Comparison of ENCODE assay signal across 8 mouse cellular contexts in the genomic region with DNA sequence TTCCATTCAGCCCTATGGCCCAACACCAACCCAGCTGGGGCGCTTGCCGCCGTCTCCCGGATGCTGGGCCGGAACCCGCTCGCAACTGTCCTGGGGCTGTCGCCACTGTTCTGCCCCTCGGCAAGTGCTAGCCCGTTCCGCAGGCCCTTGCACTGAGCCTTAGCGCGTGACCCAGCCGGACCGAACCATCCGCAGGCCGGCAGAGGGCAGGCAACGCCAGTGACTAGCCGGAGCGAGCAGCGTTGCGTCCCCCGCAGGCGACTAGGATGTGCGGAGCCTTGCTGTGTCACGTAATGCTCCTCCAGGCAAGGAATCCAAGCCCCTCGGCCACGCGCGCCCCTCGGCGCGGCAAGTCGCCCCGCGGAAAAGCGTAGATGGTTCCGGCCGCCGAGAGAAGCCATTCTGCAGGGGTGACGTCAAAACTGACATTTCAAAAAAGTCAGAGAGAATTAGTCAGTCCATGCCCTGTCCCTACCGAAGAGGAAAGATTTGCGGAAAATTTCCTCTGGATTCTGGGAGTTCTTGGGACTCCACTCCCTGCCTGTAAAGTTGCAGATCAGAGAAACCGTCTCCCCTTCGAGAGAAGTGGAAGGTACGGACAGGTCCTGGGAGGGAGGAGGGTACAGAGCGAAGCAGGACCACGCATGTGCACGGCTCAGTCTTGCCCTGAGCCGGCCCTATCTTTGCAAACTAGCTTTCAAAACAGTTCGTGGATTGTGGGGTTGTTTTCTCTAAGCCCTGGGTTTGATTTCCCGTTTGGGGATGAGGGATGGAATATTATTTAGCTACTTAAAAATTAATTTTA. TPM values are rescaled to one million over a fixed set of nuclear protein-coding genes. Genes with fewer than 3 reads are reported as not detected.
DNase-seq lines count a peak whose midpoint lies in the region; ATAC-seq and TF ChIP-seq lines count a peak whose summit lies in the region.

A gene (minus strand): TSS at position 347 of the 805 bp plus-strand sequence.

- peak; percentile 95 for ATAC-seq in forebrain, embryonic 12.5 days (ENCODE audit: low FRiP score)
- ATAC-seq in heart, postnatal 0 days (ENCODE audit: insufficient read depth, low read depth), result peak; percentile 91
- ATAC-seq in liver, embryonic 16.5 days (ENCODE audit: low read depth), result peak; percentile 92
- ATAC-seq in neural tube, embryonic 13.5 days (ENCODE audit: low read depth), result peak; percentile 98

- dilution Hi-C loops in CH12.LX (cut with MboI; ENCODE audit: extremely low pct_ligation_motif_present, extremely low pct_unique_long_range_greater_than_20kb, low sequenced_read_pairs), result no loop called here

- TF ChIP-seq POLR2A in CH12.LX (IDR thresholded peaks at IDR 0.05; ENCODE audit: low read depth, low read length), result peak; percentile 93
- peak; percentile 93 for TF ChIP-seq POLR2A in testis, adult 2 months (IDR thresholded peaks at IDR 0.05; ENCODE audit: control insufficient read depth, low read depth, low read length)

- TF ChIP-seq RAD21 in CH12.LX (IDR thresholded peaks at IDR 0.05; ENCODE audit: low read depth, low read length), result no peak

- no peak for TF ChIP-seq CTCF in CH12.LX (conservative IDR thresholded peaks at IDR 0.05 in 1 of 2, IDR thresholded peaks at IDR 0.05 in 1 of 2; ENCODE audit: low read depth in 2 of 2, low read length in 2 of 2)
- TF ChIP-seq CTCF in heart, postnatal 0 days (IDR thresholded peaks at IDR 0.05; ENCODE audit: low read depth), result peak; percentile 41
- no peak for TF ChIP-seq CTCF in testis, adult 2 months (IDR thresholded peaks at IDR 0.05; ENCODE audit: control insufficient read depth, insufficient read depth, insufficient replicate concordance, low read depth, low read length)

- no peak for TF ChIP-seq EP300 in CH12.LX (IDR thresholded peaks at IDR 0.05; ENCODE audit: low read length)
- peak; percentile 88 for TF ChIP-seq EP300 in heart, postnatal 0 days (IDR thresholded peaks at IDR 0.05; ENCODE audit: low read depth)

- H3K27ac ChIP-seq in CH12.LX (ENCODE audit: insufficient read depth, low read depth), result peak within 1 kb of the TSS; percentile 94
- H3K27ac ChIP-seq in forebrain, embryonic 12.5 days, result peak within 1 kb of the TSS; percentile 98
- H3K27ac ChIP-seq in heart, postnatal 0 days (ENCODE audit: low read depth), result peak within 1 kb of the TSS; percentile 98
- peak within 1 kb of the TSS; percentile 88 for H3K27ac ChIP-seq in liver, embryonic 16.5 days (ENCODE audit: low read length)
- H3K27ac ChIP-seq in neural tube, embryonic 13.5 days (replicated peaks), result peak within 1 kb of the TSS; percentile 98
- peak within 1 kb of the TSS; percentile 98 for H3K27ac ChIP-seq in testis, adult 2 months (ENCODE audit: control insufficient read depth, insufficient read depth, low read depth, low read length)

- H3K4me1 ChIP-seq in CH12.LX (ENCODE audit: control insufficient read depth in 1 of 2, insufficient read depth in 2 of 2), result peaks cover 9 to 54% of the 10 kb centered on the region in 2 experiments
- peaks cover 19% of the 10 kb centered on the region for H3K4me1 ChIP-seq in forebrain, embryonic 12.5 days
- peaks cover 12% of the 10 kb centered on the region for H3K4me1 ChIP-seq in heart, postnatal 0 days (ENCODE audit: control insufficient read depth, insufficient read depth)
- peaks cover 10% of the 10 kb centered on the region for H3K4me1 ChIP-seq in liver, embryonic 16.5 days (ENCODE audit: control insufficient read depth, low read depth, low read length)
- peaks cover 20% of the 10 kb centered on the region for H3K4me1 ChIP-seq in neural tube, embryonic 13.5 days (replicated peaks)
- peaks cover 7% of the 10 kb centered on the region for H3K4me1 ChIP-seq in testis, adult 2 months (ENCODE audit: control insufficient read depth, insufficient read depth, low read length)

- peaks cover 28 to 36% of the 10 kb centered on the region in 2 experiments for H3K36me3 ChIP-seq in CH12.LX (replicated peaks in 1 of 2; ENCODE audit: control insufficient read depth in 1 of 2, insufficient read depth in 1 of 2, low read length in 1 of 2)
- peaks cover 29% of the 10 kb centered on the region for H3K36me3 ChIP-seq in forebrain, embryonic 12.5 days (replicated peaks)
- peaks cover 31% of the 10 kb centered on the region for H3K36me3 ChIP-seq in heart, postnatal 0 days (replicated peaks; ENCODE audit: control insufficient read depth, insufficient read depth, low read length)
- peaks cover 3% of the 10 kb centered on the region; the same call in 1 of the 2 replicates for H3K36me3 ChIP-seq in liver, embryonic 16.5 days (ENCODE audit: control insufficient read depth, insufficient read depth)
- H3K36me3 ChIP-seq in neural tube, embryonic 13.5 days, result peaks cover 30% of the 10 kb centered on the region
- H3K36me3 ChIP-seq in testis, adult 2 months (ENCODE audit: control insufficient read depth, insufficient read depth, low read length), result no peaks in the 10 kb centered on the region; the same call in 1 of the 2 replicates

- H3K4me3 ChIP-seq in CH12.LX (replicated peaks in 1 of 3; ENCODE audit: low read depth in 2 of 3, low read length in 2 of 3, poor library complexity in 1 of 3), result peak within 1 kb of the TSS; percentile 67 to 96 (median 92)
- H3K4me3 ChIP-seq in forebrain, embryonic 12.5 days (replicated peaks), result peak within 1 kb of the TSS; percentile 77
- H3K4me3 ChIP-seq in heart, postnatal 0 days (ENCODE audit: low read depth, low read length), result peak within 1 kb of the TSS; percentile 77
- H3K4me3 ChIP-seq in liver, embryonic 16.5 days (ENCODE audit: low read depth, low read length), result peak within 1 kb of the TSS; percentile 72
- peak within 1 kb of the TSS; percentile 63 for H3K4me3 ChIP-seq in neural tube, embryonic 13.5 days
- H3K4me3 ChIP-seq in testis, adult 2 months (ENCODE audit: control insufficient read depth, low read depth, low read length), result peak within 1 kb of the TSS; percentile 90

- under 1% methylated on average over 52 of the region's 52 CpGs for WGBS in forebrain, embryonic 12.5 days
- WGBS in heart, postnatal 0 days, result under 1% methylated on average over 52 of the region's 52 CpGs
- WGBS in liver, embryonic 16.5 days (ENCODE audit: insufficient replicate concordance), result under 1% methylated on average over 52 of the region's 52 CpGs
- WGBS in neural tube, embryonic 13.5 days, result under 1% methylated on average over 52 of the region's 52 CpGs

- H3K27me3 ChIP-seq in CH12.LX (replicated peaks), result no peaks in the 10 kb centered on the region
- H3K27me3 ChIP-seq in forebrain, embryonic 12.5 days, result no peaks in the 10 kb centered on the region
- no peaks in the 10 kb centered on the region for H3K27me3 ChIP-seq in heart, postnatal 0 days (ENCODE audit: control insufficient read depth, insufficient read depth, low read length)
- no peaks in the 10 kb centered on the region for H3K27me3 ChIP-seq in liver, embryonic 16.5 days (ENCODE audit: control insufficient read depth, insufficient read depth, low read depth, low read length)
- no peaks in the 10 kb centered on the region for H3K27me3 ChIP-seq in neural tube, embryonic 13.5 days
- H3K27me3 ChIP-seq in testis, adult 2 months (ENCODE audit: control insufficient read depth, insufficient read depth, low read length), result no peaks in the 10 kb centered on the region

- peaks cover 16% of the 10 kb centered on the region for H3K79me2 ChIP-seq in CH12.LX (replicated peaks; ENCODE audit: control insufficient read depth, extremely low read depth, insufficient read depth, poor library complexity, severe bottlenecking)

- DNase-seq in CH12.LX (ENCODE audit: extremely low read depth), result peak; percentile 92
- peak; percentile 80 for DNase-seq in c-Kit-positive CD71-positive TER-119-negative erythroid progenitor cells, embryonic 14.5 days (ENCODE audit: low read depth)
- peak; percentile 94 for DNase-seq in heart, postnatal 0 days (ENCODE audit: low spot score)
- DNase-seq in kidney, postnatal 4 days, result peak; percentile 86 to 92

- peak within 1 kb of the TSS; percentile 97 for H3K9ac ChIP-seq in CH12.LX (ENCODE audit: insufficient read depth, low read depth)
- H3K9ac ChIP-seq in forebrain, embryonic 12.5 days, result peak within 1 kb of the TSS; percentile 85
- H3K9ac ChIP-seq in heart, postnatal 0 days (replicated peaks; ENCODE audit: low read depth, low read length), result peak within 1 kb of the TSS; percentile 86
- H3K9ac ChIP-seq in liver, embryonic 16.5 days (ENCODE audit: low read depth, low read length), result peak within 1 kb of the TSS; percentile 88
- peak within 1 kb of the TSS; percentile 88 for H3K9ac ChIP-seq in neural tube, embryonic 13.5 days

- peak within 1 kb of the TSS; percentile 89 for H3K4me2 ChIP-seq in CH12.LX (ENCODE audit: insufficient read depth, low read depth, poor library complexity, severe bottlenecking)
- H3K4me2 ChIP-seq in forebrain, embryonic 12.5 days, result peak within 1 kb of the TSS; percentile 87
- H3K4me2 ChIP-seq in heart, postnatal 0 days (ENCODE audit: low read depth, low read length), result peak within 1 kb of the TSS; percentile 81
- H3K4me2 ChIP-seq in liver, embryonic 16.5 days (ENCODE audit: low read depth, low read length), result peak within 1 kb of the TSS; percentile 93
- peak within 1 kb of the TSS; percentile 84 for H3K4me2 ChIP-seq in neural tube, embryonic 13.5 days

- in situ Hi-C loops in CH12.LX (cut with MboI; ENCODE audit: low pct_ligation_motif_present, low pct_unique_long_range_greater_than_20kb, low sequenced_read_pairs), result no loop called here

- H3K9me3 ChIP-seq in CH12.LX (replicated peaks; ENCODE audit: low read length), result no peaks in the 10 kb centered on the region
- no peaks in the 10 kb centered on the region for H3K9me3 ChIP-seq in forebrain, embryonic 12.5 days
- no peaks in the 10 kb centered on the region for H3K9me3 ChIP-seq in heart, postnatal 0 days (replicated peaks; ENCODE audit: control insufficient read depth, low read length)
- no peaks in the 10 kb centered on the region for H3K9me3 ChIP-seq in liver, embryonic 16.5 days (replicated peaks; ENCODE audit: control insufficient read depth, low read length)
- no peaks in the 10 kb centered on the region for H3K9me3 ChIP-seq in neural tube, embryonic 13.5 days

TF ChIP-seq in CH12.LX, 34 proteins besides CTCF, POLR2A, EP300 and RAD21 (continues in another document):
- TF ChIP-seq MXI1 (IDR thresholded peaks at IDR 0.05; ENCODE audit: low read depth, low read length) (no peak), NRF1 (IDR thresholded peaks at IDR 0.05; ENCODE audit: low read depth, low read length) (peak; percentile 90), TBP (conservative IDR thresholded peaks at IDR 0.05; ENCODE audit: low read depth, low read length) (peak; percentile 95)

RNA-seq across cellular contexts. Expression of the gene that starts here (rescaled TPM):
- 36.1 and 37.2 TPM in 2 replicates for total RNA-seq in CH12.LX (2012; rRNA removed)
- total RNA-seq in CH12.LX (2014; rRNA removed), result 28.7 and 31.7 TPM in 2 replicates
- polyA plus RNA-seq in CH12.LX (2012; ENCODE audit: insufficient read length, low read depth), result 31.1 and 35.1 TPM in 2 replicates
- polyA plus RNA-seq in forebrain, embryonic 12.5 days (2016; fragmentation: Nextera tagmentation; extraction: Ambion mirVana), result 33.3 and 36.1 TPM in 2 replicates
- 38.2 and 46.9 TPM in 2 replicates for total RNA-seq in heart, postnatal 0 days (2014; rRNA removed; ENCODE audit: low replicate concordance)
- polyA plus RNA-seq in heart, postnatal 0 days (2015; fragmentation: Nextera tagmentation; extraction: Ambion mirVana), result 43.0 and 43.3 TPM in 2 replicates
- 15.3 and 19.3 TPM in 2 replicates for polyA plus RNA-seq in liver, embryonic 16.5 days (2015; fragmentation: Nextera tagmentation; extraction: Ambion mirVana)
- 35.0 and 35.9 TPM in 2 replicates for polyA plus RNA-seq in neural tube, embryonic 13.5 days (2015; fragmentation: Nextera tagmentation; extraction: Ambion mirVana)
- 20.0 and 20.3 TPM in 2 replicates for polyA plus RNA-seq in testis, adult 2 months (2012; rRNA removed)

Comparison
In these comparisons a context has a peak if more than half of its experiments do, and no peak if none do; other contexts are left out.
1. Peak in every context shown above with its lines: DNase-seq, ATAC-seq, H3K4me3 ChIP-seq and H3K27ac ChIP-seq.